Mouse (Mus musculus) forebrain, embryonic 14.5 days (tissue): ENCODE measurements around the gene Radil. TPM values are rescaled to one million over a fixed set of nuclear protein-coding genes. Genes with fewer than 3 reads are reported as not detected.

Source experiments
- ATAC-seq: fragments of 200-750 bp; cut with Nextera tagmentation; 2 replicates; pipeline ENCODE4 v1.8.0; 2017; ENCODE audit warnings: mild to moderate bottlenecking, moderate library complexity
- DNase-seq: peaks from one replicate; pipeline ENCODE4 v3.0.0-alpha.2; 2015; ENCODE audit warnings: low spot score
- H3K27ac ChIP-seq: fragments of 300-500 bp; sonication (generic); 2 replicates; pipeline ENCODE4 v1.5.1; 2014; ENCODE audit warnings: low read depth, mild to moderate bottlenecking, control low read depth, low read length, moderate library complexity
- H3K27me3 ChIP-seq: fragments of 300-500 bp; sonication (generic); replicated peaks from 2 replicates; pipeline ENCODE4 v1.6.1; 2014; ENCODE audit warnings: low read length, control low read depth, mixed read lengths; ENCODE audit not compliant: control insufficient read depth, insufficient read depth
- H3K36me3 ChIP-seq: fragments of 300-500 bp; sonication (generic); 2 replicates; pipeline ENCODE4 v1.6.1; 2014; ENCODE audit warnings: low read length, control low read depth; ENCODE audit not compliant: control insufficient read depth, insufficient read depth
- H3K4me1 ChIP-seq: fragments of 300-500 bp; sonication (generic); 2 replicates; pipeline ENCODE4 v1.6.1; 2014; ENCODE audit warnings: antibody characterized with exemption, low read length, control low read depth; ENCODE audit not compliant: control insufficient read depth, insufficient read depth
- H3K4me2 ChIP-seq: fragments of 300-500 bp; sonication (generic); 2 replicates; pipeline ENCODE4 v1.6.1; 2014; ENCODE audit warnings: mild to moderate bottlenecking, control low read depth, low read length
- H3K4me3 ChIP-seq: fragments of 300-500 bp; sonication (generic); 2 replicates; pipeline ENCODE4 v1.5.1; 2014; ENCODE audit warnings: low read depth, low read length, control low read depth
- H3K9ac ChIP-seq: fragments of 300-500 bp; sonication (generic); 2 replicates; pipeline ENCODE4 v1.6.1; 2014; ENCODE audit warnings: mild to moderate bottlenecking, low read length, control low read depth, moderate library complexity
- H3K9me3 ChIP-seq: fragments of 300-500 bp; sonication (generic); replicated peaks from 2 replicates; pipeline ENCODE4 v1.6.1; 2016; ENCODE audit warnings: low read length, control low read depth, mixed read lengths; ENCODE audit not compliant: control insufficient read depth
- WGBS: fragments of 180-500 bp; shearing (Covaris S2); extraction: QIAGEN DNeasy Blood & Tissue Kit; methylation state at CpG from one replicate; pipeline ENCODE4 v1.1.7; 2014; 5-methylcytosine and 5-hydroxymethylcytosine counted together
- polyA plus RNA-seq: library from polyadenylated mRNA; unstranded; fragments of >200 nt; fragmentation: Nextera tagmentation; extraction: Ambion mirVana; gene quantifications from 2 replicates; pipeline ENCODE4 v1.2.1, GENCODE M21; 2014

Radil gene
- 5.9 and 10.0 TPM in 2 replicates for polyA plus RNA-seq

DNA sequence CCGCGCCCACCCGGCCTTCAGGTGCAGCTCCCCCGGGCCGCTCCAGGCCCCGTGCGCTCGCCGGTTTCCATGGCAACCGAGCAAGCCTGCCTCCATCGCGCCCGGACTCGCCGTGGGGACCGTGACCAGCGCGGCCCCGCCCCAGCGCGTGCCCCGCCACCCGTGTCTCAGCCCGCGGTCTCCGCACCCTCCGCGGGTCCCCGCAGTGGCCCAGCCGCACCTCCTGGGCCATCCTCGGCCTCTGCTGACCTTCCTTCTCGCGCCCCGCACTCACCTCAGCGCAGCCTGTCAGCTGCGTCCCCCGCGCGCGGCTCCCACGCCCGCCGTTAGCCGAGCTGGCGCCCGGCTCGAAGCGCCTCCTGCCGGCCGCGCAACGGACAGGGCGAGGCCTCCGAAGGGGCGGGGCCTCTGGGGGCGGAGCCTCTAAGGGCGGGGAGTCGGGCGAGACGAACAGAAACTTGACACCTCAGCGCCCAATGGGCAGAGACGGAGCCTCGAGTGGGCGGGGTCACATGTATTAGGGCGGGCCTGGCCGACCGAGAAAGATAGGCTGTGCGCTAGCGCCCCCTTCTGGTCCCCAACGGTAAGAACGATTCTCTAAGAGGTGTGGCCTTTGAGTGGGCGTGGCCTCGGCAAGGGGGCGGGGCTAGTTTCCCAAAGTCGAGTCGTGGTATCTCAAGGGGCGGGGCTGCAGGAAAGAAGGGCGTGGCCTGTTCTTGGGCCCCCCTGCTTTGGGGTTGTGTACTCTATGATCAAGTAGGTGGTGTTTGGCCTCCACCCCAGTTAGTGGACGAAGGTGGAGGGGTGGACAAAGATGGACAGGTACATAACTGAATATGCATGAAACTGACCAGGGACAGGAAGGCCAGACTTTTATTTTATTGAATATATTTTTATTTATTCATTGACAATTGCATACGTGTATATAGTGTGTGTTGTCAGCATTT, at the start of gene Radil:
Gene Radil (minus strand): TSS at position 393 of the 947 bp plus-strand sequence.
- Histone ChIP-seq H3K36me3 (no peaks in the 10 kb centered on the region), H3K4me3 (peak within 1 kb of the TSS; percentile 57), H3K27me3 (0 out of 2 replicates have a peak, but pooled peaks cover 4% of the 10 kb centered on the region), H3K4me2 (peak within 1 kb of the TSS; percentile 94), H3K27ac (peak within 1 kb of the TSS; percentile 27; the same call in 1 of the 2 replicates), H3K9ac (peak within 1 kb of the TSS; percentile 64), H3K4me1 (0 out of 2 replicates have a peak, but pooled peaks cover 3% of the 10 kb centered on the region), H3K9me3 (no peaks in the 10 kb centered on the region)
- ATAC-seq (peak; percentile 92), DNase-seq (peak; percentile 96)
- 3% methylated on average over 78 of the region's 80 CpGs for WGBS

GRCm38 (mm10) chr5:142597648-142598390, 46.9 kb upstream of the Radil start:
- no peak overlapping the region for H3K27ac ChIP-seq
- WGBS: 84% methylated on average over 6 of the region's 6 CpGs
- H3K27me3 ChIP-seq: no peaks in the 10 kb centered on the region

GRCm38 (mm10) chr5:142596723-142597122, 45.8 kb upstream of the Radil start:
- no peaks in the 10 kb centered on the region for H3K9me3 ChIP-seq
- no peak overlapping the region for H3K4me2 ChIP-seq
- H3K9ac ChIP-seq: no peak overlapping the region
- H3K36me3 ChIP-seq: no peaks in the 10 kb centered on the region
- H3K4me1 ChIP-seq: peaks cover 2% of the 10 kb centered on the region
- ATAC-seq (no peak), DNase-seq (no peak)
- WGBS: 82% methylated on average over 6 of the region's 6 CpGs
- no peaks in the 10 kb centered on the region for H3K27me3 ChIP-seq
- no peak overlapping the region for H3K4me3 ChIP-seq
- no peak overlapping the region; the same call in 1 of the 2 replicates for H3K27ac ChIP-seq

More at GRCm38 (mm10) chr5:142597648-142598390, 46.9 kb upstream of the Radil start:
- no peak for DNase-seq
- Histone ChIP-seq H3K4me2 (no peak overlapping the region), H3K9me3 (no peaks in the 10 kb centered on the region), H3K4me1 (peaks cover 2% of the 10 kb centered on the region), H3K9ac (no peak overlapping the region), H3K4me3 (no peak overlapping the region), H3K36me3 (no peaks in the 10 kb centered on the region)
- no peak for ATAC-seq

GRCm38 (mm10) chr5:142595698-142596097, 44.8 kb upstream of the Radil start:
- WGBS: 49% methylated on average over 3 of the region's 3 CpGs
- ATAC-seq (peak; percentile 79), DNase-seq (peak; percentile 78)
- H3K4me1 ChIP-seq: peaks cover 9% of the 10 kb centered on the region
- peak overlapping the region; percentile 75 for H3K27ac ChIP-seq
- H3K4me3 ChIP-seq: no peak overlapping the region
- H3K27me3 ChIP-seq: no peaks in the 10 kb centered on the region
- H3K4me2 ChIP-seq: no peak overlapping the region
- H3K9ac ChIP-seq: no peak overlapping the region
- H3K36me3 ChIP-seq: no peaks in the 10 kb centered on the region
- H3K9me3 ChIP-seq: no peaks in the 10 kb centered on the region

GRCm38 (mm10) chr5:142590953-142591616, 40.2 kb upstream of the Radil start:
- ATAC-seq: peak; percentile 47; the same call in 1 of the 2 replicates
- H3K27ac ChIP-seq: peak overlapping the region; percentile 92
- 31% methylated on average over 6 of the region's 6 CpGs for WGBS

GRCm38 (mm10) chr5:142583616-142584126, 32.8 kb upstream of the Radil start:
- ATAC-seq (peak; percentile 93), DNase-seq (peak; percentile 92)
- H3K4me2 ChIP-seq: peak overlapping the region; percentile 6; the same call in 1 of the 2 replicates
- 8% methylated on average over 14 of the region's 14 CpGs for WGBS
- H3K27ac ChIP-seq: peak overlapping the region; percentile 83
- H3K9ac ChIP-seq: no peak overlapping the region
- peaks cover 16% of the 10 kb centered on the region for H3K4me1 ChIP-seq
- no peak overlapping the region for H3K4me3 ChIP-seq
- H3K27me3 ChIP-seq: no peaks in the 10 kb centered on the region
- H3K36me3 ChIP-seq: peaks cover 11% of the 10 kb centered on the region
- H3K9me3 ChIP-seq: no peaks in the 10 kb centered on the region

More at GRCm38 (mm10) chr5:142590953-142591616, 40.2 kb upstream of the Radil start:
- Histone ChIP-seq H3K36me3 (no peaks in the 10 kb centered on the region), H3K4me1 (peaks cover 35% of the 10 kb centered on the region), H3K9ac (no peak overlapping the region), H3K4me2 (no peak overlapping the region), H3K9me3 (no peaks in the 10 kb centered on the region), H3K27me3 (no peaks in the 10 kb centered on the region), H3K4me3 (no peak overlapping the region)
- DNase-seq: peak; percentile 70

GRCm38 (mm10) chr5:142581517-142581916, 30.6 kb upstream of the Radil start:
- peak; percentile 32 for ATAC-seq
- 14% methylated on average over 5 of the region's 5 CpGs for WGBS
- Histone ChIP-seq H3K4me2 (no peak overlapping the region), H3K4me1 (peaks cover 6% of the 10 kb centered on the region; the same call in 1 of the 2 replicates), H3K27me3 (no peaks in the 10 kb centered on the region), H3K4me3 (no peak overlapping the region), H3K27ac (no peak overlapping the region), H3K9ac (no peak overlapping the region), H3K36me3 (peaks cover 17% of the 10 kb centered on the region), H3K9me3 (no peaks in the 10 kb centered on the region)
- DNase-seq: peak; percentile 85

- no peak for DNase-seq
- no peak for ATAC-seq
- Histone ChIP-seq H3K27me3 (no peaks in the 10 kb centered on the region), H3K27ac (no peak overlapping the region), H3K9ac (no peak overlapping the region), H3K9me3 (no peaks in the 10 kb centered on the region), H3K4me1 (no peaks in the 10 kb centered on the region), H3K4me3 (no peak overlapping the region), H3K4me2 (no peak overlapping the region), H3K36me3 (peaks cover 16% of the 10 kb centered on the region)
- 88% methylated on average over 10 of the region's 10 CpGs for WGBS
Measured at GRCm38 (mm10) chr5:142578192-142578591, 27.3 kb upstream of the Radil start.
